Mouse (Mus musculus) right cerebral cortex, postnatal 14 days (tissue): ENCODE results near the gene Baz1b.

ENCODE experiments used
- DNase-seq: peaks from one replicate; pipeline ENCODE4 v3.0.0; 2022

Baz1b gene

DNA sequence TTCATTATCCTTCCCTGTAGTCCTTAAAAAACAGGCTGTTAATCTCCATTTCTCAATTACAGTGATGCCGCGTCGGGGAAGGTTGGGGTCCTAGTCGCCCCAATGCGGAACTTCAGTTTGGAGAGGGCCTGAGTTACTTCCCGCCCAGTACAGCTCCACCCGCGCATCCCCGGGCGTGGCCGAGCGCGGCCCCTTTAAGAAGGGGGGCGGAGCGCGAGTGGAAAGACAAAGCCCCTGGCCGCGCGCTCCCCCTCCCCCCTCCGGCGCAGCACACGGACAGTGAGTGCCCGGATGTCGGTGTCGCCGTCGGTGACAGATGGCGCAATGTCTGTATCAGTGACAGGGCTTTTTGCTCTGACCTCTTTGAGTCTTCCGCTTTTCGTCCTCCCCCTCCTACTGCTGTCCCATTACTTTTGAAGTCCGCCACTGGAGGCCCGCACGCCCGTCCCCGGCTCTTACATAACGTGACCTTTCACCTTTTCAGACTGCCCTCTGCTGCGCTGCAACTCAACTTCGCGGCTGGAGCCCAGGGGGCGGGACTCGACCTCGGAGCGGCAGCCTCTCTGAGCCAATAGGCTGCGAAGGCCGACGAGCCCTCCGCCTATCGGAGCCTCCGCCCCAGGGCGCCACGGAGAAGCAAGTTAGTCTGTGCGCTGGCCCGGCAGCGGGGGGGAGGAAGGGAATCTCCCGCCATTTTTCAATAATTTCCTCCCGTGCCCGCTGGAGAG lies at the start of gene Baz1b:
Baz1b (plus strand) TSS at position 644 of the 728 bp plus-strand sequence.
- peak; percentile 98 for DNase-seq

DNA sequence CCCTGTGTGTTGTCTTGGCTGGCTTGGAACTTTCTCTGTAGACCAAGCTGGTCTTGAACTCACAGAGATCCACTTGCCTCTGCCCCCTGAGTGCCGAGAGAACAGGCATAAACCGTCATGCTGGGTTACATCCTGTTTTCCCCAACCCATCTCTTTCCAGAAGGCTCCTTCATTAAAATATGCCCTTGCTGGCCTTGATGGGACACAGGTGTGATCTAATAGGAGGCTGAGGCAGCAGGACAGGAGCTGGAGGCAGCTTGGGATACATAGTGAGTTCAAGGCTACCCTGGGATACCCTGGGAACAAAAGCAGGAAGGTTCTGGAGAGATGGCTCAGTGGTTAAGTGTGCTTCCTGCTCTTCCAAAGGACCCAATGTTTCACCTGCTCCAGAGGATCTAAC lies 47.2 kb upstream of the Baz1b start:
- DNase-seq = no peak

DNA sequence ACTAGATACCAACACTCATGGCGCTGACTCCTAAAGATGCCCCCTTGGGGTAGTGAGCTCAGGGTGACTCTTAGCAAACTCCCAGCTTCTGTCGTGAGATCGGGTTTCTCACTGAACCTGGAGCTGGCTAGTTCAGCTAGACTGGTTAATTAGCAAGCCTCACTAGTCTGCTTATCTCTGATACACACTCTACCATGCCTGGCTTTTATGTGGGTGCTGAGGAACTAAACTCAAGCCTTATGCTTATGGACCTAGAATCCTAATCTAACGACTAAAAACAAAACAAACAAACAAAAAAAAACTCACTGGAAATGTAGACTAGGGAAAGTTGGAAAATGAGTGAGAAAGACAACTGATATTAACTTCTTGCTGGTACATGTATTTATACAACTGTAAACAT lies 42.6 kb upstream of the Baz1b start:
- no peak for DNase-seq

DNA sequence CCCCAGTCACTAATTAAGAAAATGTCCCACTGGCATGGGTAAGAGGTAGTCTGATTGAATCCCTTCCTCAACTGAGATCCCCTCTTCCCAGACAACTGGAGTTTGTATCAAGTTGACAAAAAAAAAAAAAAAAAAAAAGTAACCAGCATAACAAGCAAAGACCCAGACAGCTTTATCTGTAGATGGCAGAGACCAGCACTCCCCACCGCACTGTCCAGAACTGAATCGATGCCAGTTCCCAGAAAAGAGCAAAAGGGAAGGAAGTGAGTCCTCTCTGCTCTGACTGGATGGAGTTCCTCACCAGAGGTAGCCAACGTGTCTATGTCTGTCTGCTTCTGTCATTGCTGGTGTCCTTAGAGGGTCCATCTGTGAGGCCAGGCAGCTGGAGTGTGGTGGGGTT lies 41.5 kb upstream of the Baz1b start:
- no peak for DNase-seq

DNA sequence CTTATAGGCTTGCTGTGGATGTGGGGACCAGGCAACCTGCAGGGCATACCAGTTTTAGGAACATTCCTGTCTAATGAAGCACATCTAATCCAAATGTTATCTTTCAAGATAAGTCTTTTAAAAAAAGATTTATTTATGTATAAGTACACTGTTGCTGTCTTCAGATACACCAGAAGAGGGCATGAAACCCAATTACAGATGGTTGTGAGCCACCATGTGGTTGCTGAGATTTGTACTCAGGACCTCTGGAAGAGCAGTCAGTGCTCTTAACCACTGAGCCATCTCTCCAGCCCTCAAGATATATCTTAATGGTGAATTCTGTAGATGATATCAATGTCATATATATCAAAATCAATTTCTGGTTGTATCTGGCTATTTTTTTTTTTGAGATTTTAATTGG lies 41.1 kb upstream of the Baz1b start:
- DNase-seq = no peak

DNA sequence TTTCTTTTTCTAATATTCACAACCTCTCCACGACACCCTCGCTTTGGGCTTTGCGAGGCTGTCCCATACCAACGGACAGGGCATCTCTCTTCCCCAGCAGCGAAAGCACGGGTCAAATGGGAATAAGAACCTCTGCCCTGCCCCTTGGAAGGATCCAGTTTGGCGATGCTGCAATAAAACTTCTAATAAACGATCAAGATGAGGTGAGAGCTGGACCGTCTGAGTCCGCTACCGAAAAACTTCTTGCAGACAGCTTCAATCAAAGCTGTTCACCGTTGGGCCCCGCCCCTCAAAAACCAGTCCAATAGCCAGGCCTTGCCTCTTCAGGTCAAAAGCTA lies 38.4 kb upstream of the Baz1b start:
- DNase-seq = no peak

DNA sequence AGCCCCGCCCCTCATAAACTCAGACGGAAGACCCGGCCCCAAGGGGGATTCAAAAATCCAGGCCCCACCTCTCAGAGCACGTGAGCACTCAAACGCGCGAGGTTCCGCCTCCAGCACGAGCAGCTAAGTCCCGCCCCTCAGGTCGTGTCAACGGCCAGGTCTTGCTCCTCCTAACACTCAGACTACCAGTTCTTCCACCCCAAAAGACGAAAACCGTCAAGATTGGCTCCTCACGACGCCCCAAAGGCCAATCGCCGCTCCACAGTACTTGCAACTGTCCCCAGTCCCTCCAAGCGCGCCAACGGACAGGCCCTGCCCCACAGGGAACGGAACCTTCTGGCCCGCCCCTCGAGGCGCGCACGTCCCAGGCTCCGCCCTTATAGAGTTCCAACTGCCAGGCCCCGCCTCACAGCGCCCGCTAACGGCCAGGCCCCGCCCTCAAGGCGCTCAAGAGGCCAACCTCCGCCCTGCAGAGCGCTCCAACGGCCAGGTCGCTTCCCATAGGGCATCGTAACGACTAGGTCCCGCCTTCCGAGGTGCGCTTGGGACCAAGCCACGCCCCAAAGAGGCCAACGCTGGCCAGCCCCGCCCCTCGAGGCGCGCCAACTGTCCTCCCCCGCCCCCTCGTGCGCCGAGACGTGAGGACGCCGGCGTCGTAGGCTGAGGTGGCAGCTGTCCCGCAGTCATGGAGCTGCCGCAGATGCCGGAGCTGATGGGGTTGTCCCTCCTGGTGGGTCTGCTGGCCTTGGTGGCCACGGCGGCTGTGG lies 37.8 kb upstream of the Baz1b start, which contains the start of gene Tbl2:
Tbl2 (plus strand) TSS at position 605 of the 767 bp plus-strand sequence.
- peak; percentile 97 for DNase-seq

DNA sequence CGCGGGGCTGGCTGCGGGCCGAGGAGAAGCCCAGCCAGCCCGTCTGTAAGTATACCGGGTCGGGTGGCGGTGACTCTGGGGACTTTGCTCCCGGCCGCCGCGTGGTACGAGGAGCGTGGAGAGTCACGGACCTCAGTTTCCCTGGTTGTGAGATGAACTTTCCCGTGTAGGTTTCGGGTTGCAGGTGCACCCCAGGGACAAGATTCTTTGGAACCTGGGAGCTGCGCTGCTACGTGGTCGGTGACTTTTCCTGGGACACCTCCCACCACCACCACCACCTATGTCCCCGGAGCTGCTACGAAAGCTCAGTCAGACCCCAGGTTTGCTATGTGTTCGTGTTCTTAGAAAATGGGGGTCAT lies 37.3 kb upstream of the Baz1b start:
- no peak for DNase-seq

DNA sequence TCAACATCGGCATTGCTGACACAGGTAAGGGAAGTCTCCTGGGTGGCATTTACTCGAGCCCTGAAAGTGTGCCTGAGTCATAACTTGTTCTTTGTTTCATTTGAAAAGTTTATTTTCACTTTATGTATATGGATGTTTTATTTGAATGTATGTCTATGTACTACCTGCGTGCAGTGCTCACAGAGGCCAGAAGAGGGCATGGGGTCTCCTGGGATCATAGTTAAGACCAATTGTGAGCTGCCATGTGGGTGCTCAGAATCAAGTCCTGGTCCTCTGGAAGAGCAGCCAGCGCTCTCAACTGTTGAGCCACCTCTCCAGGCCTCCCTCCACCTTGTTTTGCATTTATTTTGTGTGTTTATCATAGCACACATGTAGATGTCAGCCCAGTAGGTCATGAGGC lies 30.6 kb upstream of the Baz1b start:
- DNase-seq = no peak

DNA sequence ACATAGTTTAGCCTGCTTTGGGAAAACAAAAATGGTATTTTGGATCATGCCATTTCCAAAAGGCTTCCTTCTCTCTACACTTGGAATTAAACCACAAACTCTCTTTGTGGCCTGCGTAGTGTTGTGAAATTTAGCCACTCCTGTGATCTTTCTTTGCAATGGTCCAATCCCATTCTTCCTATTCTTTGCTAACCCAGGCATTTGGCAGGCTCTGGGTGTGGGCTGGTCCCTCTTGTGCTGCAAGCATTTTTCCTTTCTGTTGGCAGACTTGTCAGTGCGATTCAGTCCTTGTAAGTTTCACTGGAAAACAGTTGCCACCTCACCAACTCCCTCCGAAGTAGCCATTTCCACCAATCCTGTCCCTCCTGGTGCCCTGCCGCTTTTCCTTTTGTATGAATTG lies 25.8 kb upstream of the Baz1b start:
- no peak for DNase-seq

DNA sequence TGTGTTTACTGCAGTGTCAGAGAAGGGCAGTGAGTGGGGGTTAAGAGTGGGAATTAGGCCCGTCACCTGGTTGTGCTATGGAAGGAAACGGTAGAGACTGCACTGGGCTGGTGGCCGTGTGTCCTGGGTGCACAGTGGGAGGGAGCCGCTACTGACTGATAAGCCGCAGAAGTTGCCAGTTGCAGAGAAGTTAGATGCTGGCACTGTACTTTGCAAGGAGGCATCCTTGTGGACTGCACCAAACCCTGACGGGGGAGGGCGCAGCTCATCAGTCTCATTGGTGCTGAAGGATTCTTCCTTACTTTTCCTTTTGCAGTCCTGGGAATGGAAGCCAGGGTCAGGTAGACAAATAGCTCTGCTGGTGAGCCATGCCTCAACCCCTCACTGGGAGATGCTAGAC lies 25.4 kb upstream of the Baz1b start:
- DNase-seq = no peak

DNA sequence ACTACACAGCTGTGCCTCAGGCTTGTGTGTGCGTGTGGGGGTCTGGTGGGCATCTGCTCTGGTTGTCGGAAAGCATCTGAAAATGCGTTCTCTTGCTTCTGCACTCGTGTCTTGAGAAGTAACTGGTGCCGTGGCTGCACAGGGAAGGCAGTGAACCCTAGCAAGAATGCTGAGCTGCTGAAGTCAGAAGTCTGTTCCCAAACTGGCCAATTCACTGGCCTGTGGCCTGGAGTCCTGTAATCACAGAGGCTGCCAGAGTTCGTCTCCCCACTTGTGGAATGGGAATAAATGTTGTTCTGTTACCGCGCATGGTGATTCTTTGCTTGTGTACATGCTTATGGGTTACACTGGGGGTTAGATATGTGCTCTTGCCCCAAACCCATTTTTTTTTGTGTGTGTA lies 24.7 kb upstream of the Baz1b start:
- DNase-seq = no peak

DNA sequence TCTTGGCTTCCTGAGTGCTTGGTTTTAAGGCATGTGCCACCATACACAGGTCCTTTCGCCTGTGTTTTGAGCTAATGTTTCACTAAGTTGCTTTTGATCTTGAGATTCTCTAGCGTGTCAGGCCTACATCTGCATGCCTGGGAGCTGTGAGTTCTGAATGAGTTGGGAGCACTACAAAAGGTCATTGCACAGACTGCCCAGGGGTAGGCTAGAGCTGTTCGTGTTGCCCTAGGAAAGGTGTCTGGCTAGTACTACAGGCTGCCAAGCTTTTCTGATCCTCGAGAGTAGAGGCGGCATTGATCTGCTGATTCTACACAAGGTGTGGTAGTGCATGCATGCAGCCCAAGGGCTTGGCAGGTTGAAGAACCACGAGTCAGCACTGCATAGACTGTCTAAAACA lies 24.2 kb upstream of the Baz1b start:
- no peak for DNase-seq

DNA sequence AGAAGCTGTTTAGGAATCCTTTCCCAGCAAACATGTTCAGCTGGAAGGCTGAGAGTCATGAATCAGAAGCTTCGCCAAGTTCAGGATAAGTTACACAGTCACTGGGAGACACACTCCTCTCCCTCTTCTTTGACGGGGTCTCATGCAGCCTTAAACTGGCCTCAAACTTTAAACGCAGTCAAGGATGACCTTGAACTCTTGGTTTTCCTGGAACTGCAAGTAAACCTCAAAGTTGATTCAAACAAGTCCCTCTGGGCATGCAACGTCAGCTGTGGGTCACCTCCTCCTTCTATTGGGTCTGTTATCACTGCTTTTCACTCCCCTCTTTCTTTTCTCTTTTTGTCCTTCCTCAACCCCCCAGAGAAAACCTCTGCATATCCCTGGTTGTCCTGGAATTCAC lies 20.2 kb upstream of the Baz1b start:
- DNase-seq = no peak

DNA sequence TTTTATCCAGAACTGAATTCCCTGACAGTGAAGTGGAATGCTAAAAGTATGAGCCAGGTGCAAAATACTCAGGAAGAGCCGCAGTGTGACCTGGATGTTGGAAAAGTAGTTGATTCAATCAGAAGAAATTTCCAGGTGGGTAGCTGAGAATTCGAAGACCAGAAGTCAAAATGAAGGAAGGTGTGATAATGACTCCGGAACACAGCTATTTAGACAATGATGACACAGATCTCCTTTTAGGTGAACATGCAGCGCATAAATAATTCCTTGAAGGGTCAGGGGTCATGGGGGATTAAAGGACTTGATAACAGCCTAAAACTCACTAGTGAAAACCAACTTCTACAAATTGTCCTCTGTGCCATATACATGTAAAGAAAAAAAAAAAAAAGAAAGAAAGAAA lies 19.6 kb upstream of the Baz1b start:
- DNase-seq = no peak

DNA sequence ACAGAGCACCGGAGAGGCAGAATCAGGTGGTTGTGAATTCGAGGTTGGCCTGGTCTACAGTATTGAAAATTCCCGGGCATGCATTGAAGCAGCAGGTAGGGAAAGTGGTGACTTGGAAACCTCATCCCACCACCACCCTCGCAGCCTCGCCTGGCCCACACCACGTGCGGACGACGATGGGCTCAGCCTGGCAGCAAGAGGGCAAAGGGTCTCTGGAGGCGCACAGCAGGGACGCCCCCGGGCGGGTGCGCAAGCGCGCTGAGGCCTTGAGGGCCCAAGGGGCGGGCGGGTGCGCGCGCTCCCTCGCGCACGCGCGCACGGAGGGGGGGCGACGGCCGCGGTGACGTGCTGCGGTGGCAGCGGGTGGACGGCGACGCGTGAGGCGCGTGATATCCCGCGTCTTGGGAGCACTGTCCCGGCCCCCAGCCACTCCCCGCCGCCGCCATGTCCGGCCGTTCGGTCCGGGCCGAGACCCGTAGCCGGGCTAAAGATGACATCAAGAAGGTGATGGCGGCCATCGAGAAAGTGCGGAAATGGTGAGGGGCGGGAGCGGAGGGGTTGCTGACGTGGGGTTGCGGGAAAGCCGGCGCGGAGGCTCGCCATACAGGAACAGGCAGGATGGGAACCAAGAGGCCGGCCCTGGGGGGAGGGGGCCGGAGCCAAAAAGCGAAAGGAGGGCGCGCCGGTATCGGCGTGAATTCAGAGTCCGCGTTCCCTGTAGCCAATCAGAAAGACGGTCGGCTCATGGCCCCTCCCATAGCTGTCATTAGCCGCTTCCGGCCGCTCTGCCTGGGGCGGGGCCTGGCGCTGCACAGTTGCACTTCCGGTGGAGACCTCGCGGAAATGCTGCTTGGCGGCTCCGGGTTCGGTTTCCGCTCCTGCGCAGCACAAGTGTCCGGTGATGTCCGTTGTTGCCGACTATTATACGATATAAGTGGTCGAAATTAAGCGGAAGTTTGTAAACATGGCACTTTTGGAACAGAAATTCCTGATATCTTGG lies 18.7 kb upstream of the Baz1b start, which contains the start of gene Bcl7b:
Bcl7b (plus strand) TSS at position 221 of the 1,000 bp plus-strand sequence.
- peak; percentile 96 for DNase-seq

DNA sequence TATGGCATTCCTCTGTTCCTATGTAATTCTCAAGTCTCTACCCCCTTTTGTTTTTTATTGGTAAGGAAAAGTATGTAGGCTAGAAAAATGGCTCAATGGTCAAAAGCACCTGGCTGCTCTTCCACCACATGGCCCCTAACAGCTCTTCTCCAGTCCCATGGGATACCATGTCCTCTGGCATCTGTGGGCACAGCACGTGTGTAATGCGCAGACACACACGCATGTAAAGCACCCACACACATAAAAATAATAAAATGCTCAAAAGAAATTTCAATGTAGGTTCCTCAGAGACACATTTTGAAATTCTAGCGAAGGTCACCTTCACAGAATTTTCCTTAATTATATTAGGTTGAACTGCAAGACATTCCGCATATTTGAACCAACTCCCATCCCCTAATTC lies 17.6 kb upstream of the Baz1b start:
- DNase-seq = no peak

DNA sequence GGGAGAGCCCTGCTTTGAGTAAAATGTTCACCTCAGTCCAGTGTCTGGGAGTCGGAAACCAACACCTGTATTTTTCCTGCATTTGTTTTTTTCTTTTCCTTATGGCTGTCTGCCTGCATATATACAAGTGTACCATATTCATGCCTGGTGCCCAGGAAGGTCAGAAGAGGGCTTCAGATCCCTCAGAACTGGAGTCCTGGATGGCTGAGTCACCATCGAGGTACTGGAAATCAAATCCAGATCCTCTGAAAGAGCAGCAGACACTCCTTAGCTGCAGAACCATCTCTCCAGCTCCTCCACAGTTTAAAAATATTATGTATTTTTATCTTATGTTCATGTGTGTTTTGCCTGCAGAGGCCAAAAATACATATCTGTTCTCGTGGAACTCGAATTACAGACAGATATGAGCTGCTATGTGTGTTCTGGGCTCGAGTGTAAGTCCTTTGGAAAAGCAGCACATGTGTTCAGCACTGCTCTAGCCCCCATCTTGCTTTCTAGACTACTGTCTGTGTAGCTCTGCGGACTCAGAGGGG lies 15.3 kb upstream of the Baz1b start:
- no peak for DNase-seq

DNA sequence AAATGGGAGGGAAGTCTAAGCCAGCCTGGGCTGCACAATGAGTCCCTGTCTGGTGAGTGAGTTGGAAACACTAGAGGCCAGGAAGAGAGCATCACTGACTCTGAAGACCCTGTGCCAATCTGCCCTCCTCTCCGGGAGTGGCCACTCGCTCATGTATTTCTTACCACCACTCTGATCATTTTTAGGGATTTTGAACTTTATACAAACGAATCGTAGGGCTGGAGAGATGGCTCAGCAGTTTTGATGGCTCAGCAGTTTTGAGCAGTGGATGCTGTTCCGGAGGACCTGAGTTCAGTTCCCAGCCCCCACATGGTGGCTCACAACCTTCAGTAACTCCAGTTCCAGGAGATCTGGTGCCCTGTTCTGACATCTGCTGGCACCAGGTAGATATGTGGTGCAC lies 14.1 kb upstream of the Baz1b start:
- DNase-seq = no peak

DNA sequence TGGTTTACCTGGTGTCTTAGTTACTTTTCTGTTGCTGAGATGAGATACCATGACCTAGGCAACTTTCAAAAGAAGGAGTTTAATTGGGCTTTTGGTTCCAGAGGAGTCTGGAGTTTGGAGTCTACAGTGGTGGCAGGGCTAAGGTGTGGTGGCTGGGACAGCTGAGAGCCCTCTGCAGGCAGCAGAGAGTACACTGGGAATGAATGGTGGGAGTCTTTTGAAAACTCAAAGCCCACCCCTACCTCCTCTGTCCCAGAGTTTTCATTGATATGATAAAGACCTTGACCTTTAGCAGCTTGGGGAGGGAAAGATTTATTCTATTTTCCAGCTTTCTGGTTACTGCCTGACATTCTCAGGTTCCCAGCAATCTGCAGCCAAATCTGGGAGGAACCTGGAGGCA lies 12.0 kb upstream of the Baz1b start:
- no peak for DNase-seq

DNA sequence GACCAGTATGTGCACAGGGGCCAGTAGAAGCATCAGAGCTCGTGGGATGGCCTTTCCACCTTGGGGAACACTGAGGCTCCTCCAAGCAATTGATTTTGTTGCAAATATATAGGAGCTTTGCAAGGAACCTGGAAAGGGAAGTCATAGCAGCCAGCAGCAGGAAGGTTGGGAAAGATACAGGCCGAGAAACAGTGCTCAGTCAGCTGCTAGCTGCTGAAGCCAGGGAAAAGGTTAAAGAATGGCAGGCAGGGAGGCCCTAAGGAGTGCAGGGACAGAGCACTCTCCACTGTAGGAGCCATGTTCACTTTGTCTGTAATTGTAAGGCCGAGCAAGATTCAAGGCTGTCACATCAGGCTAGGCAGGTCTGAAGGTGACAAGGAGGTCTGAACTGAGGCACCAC lies 8.5 kb upstream of the Baz1b start:
- no peak for DNase-seq

DNA sequence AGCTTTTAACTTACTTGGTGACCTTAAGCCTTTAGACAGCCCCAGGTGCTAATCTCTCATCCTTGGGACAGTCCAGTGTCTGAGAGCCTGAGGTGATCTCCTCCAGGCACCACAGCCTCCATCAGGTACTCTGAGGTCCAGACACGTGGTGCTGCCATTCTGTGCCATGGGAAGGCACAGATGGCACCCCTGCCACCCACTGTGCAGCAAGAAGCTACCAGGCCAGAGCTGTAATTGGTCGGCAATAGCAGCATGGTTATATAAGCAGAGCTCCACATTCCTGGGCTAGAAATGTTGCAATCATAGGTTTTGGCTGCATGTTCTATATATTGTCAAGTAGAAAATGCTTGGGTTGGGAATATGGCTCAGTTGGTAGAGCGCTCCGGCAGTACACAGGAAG lies 8.1 kb upstream of the Baz1b start:
- DNase-seq = no peak

DNA sequence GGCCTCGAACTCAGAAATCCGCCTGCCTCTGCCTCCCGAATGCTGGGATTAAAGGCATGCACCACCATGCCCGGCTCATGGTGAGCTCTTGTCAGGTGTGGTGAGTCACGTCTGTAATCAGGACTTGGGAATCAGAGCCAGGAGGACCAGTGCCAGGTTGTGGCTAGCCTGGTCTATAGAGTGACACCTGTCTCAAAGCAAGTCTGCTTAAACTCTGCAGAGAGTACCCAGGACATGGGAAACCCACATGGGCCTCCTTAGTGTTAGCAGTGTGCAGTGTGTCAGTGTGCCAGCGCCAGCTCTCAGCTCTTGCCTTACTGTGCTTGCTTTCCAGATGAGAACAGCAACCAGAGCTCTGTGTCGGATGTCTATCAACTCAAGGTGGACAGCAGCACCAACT lies 7.4 kb upstream of the Baz1b start:
- no peak for DNase-seq
